Mouse (Mus musculus) testis, adult 2 months (tissue): ENCODE results near the gene Pcsk7.

Experiments used
- CTCF ChIP-seq: fragments of 200-500 bp; IDR thresholded peaks from 2 replicates; pipeline ENCODE4 v1.5.1; 2012; ENCODE audit warnings: low read depth, mild to moderate bottlenecking, inconsistent platforms, low read length, moderate library complexity; ENCODE audit not compliant: control insufficient read depth, insufficient read depth, insufficient replicate concordance
- POLR2A ChIP-seq: fragments of 200-500 bp; IDR thresholded peaks from 2 replicates; pipeline ENCODE4 v1.6.1; 2012; ENCODE audit warnings: low read depth, mild to moderate bottlenecking, inconsistent platforms, low read length, moderate library complexity; ENCODE audit not compliant: control insufficient read depth

- TF ChIP-seq POLR2A = no peak
- no peak for TF ChIP-seq CTCF
Measured at GRCm38 (mm10) chr9:45877928-45878327, 28.4 kb upstream of the Pcsk7 start.
